Mouse (Mus musculus): ENCODE measurements at regions not wholly inside any gene's neighbourhood (a gene's known extent, or its start where the extent isn't known, plus 50 kb on each side); places are given as distances from the start of the nearest gene placed in this dataset.

GRCm38 (mm10) chr13:35166831-35167541 is 140.1 kb upstream of the Eci2 start:
- 76% methylated on average over 8 of the region's 8 CpGs for WGBS (ENCODE audit: insufficient replicate concordance)
- no peaks in the 10 kb centered on the region for H3K36me3 ChIP-seq
- H3K9me3 ChIP-seq (replicated peaks), result no peaks in the 10 kb centered on the region
- ATAC-seq (ENCODE audit: low read depth), result no peak
- H3K27me3 ChIP-seq, result no peaks in the 10 kb centered on the region
- no peak overlapping the region for H3K27ac ChIP-seq
- no peak overlapping the region for H3K4me3 ChIP-seq (replicated peaks)
- DNase-seq, result no peak
- H3K4me1 ChIP-seq (replicated peaks), result no peaks in the 10 kb centered on the region
- H3K9ac ChIP-seq, result no peak overlapping the region
- no peak overlapping the region for H3K4me2 ChIP-seq

- Histone ChIP-seq H3K27me3 (no peaks in the 10 kb centered on the region), H3K36me3 (no peaks in the 10 kb centered on the region), H3K9ac (no peak overlapping the region), H3K4me3 (replicated peaks) (no peak overlapping the region), H3K4me1 (replicated peaks) (no peaks in the 10 kb centered on the region), H3K27ac (no peak overlapping the region), H3K9me3 (replicated peaks) (no peaks in the 10 kb centered on the region), H3K4me2 (no peak overlapping the region)
- WGBS (ENCODE audit: insufficient replicate concordance), result 55% methylated on average over 11 of the region's 11 CpGs
- no peak for DNase-seq
- ATAC-seq (ENCODE audit: low read depth), result no peak
Observed at GRCm38 (mm10) chr13:35171562-35172254, 144.8 kb upstream of the Eci2 start.

GRCm38 (mm10) chr13:35173522-35173921 is 146.6 kb upstream of the Eci2 start:
- Histone ChIP-seq H3K36me3 (no peaks in the 10 kb centered on the region), H3K27me3 (no peaks in the 10 kb centered on the region), H3K9me3 (replicated peaks) (no peaks in the 10 kb centered on the region), H3K4me2 (no peak overlapping the region), H3K4me1 (replicated peaks) (no peaks in the 10 kb centered on the region), H3K9ac (no peak overlapping the region), H3K4me3 (replicated peaks) (no peak overlapping the region), H3K27ac (no peak overlapping the region)
- no peak for ATAC-seq (ENCODE audit: low read depth)
- 47% methylated on average over 2 of the region's 2 CpGs for WGBS (ENCODE audit: insufficient replicate concordance)
- no peak for DNase-seq

GRCm38 (mm10) chr13:35175587-35175986 is 148.7 kb upstream of the Eci2 start:
- Histone ChIP-seq H3K27ac (no peak overlapping the region), H3K9me3 (replicated peaks) (no peaks in the 10 kb centered on the region), H3K4me2 (no peak overlapping the region), H3K27me3 (no peaks in the 10 kb centered on the region), H3K4me3 (replicated peaks) (no peak overlapping the region), H3K9ac (no peak overlapping the region), H3K4me1 (replicated peaks) (no peaks in the 10 kb centered on the region), H3K36me3 (no peaks in the 10 kb centered on the region)
- WGBS (ENCODE audit: insufficient replicate concordance), result 36% methylated on average over 1 of the region's 1 CpGs
- DNase-seq (no peak), ATAC-seq (ENCODE audit: low read depth) (no peak)

- WGBS (ENCODE audit: insufficient replicate concordance), result 38% methylated on average over 2 of the region's 2 CpGs
Observed at GRCm38 (mm10) chr13:35177305-35177704, 150.4 kb upstream of the Eci2 start.

GRCm38 (mm10) chr13:35189028-35189711 is 162.3 kb upstream of the Eci2 start:
- H3K9ac ChIP-seq, result no peak overlapping the region
- H3K4me1 ChIP-seq (replicated peaks), result 0 out of 2 replicates have a peak, but pooled peaks cover 4% of the 10 kb centered on the region
- DNase-seq, result no peak
- no peak overlapping the region for H3K27ac ChIP-seq
- no peaks in the 10 kb centered on the region for H3K36me3 ChIP-seq
- H3K27me3 ChIP-seq, result no peaks in the 10 kb centered on the region
- H3K4me3 ChIP-seq (replicated peaks), result no peak overlapping the region
- WGBS (ENCODE audit: insufficient replicate concordance), result 23% methylated on average over 16 of the region's 16 CpGs
- peak; percentile 43 for ATAC-seq (ENCODE audit: low read depth)
- H3K9me3 ChIP-seq (replicated peaks), result no peaks in the 10 kb centered on the region
- no peak overlapping the region; the same call in 1 of the 2 replicates for H3K4me2 ChIP-seq

More at GRCm38 (mm10) chr13:35177305-35177704, 150.4 kb upstream of the Eci2 start:
- ATAC-seq (ENCODE audit: low read depth) (no peak), DNase-seq (no peak)
- H3K4me2 ChIP-seq, result no peak overlapping the region
- no peaks in the 10 kb centered on the region for H3K4me1 ChIP-seq (replicated peaks)
- H3K27me3 ChIP-seq, result no peaks in the 10 kb centered on the region
- no peak overlapping the region for H3K9ac ChIP-seq
- no peaks in the 10 kb centered on the region for H3K36me3 ChIP-seq
- H3K4me3 ChIP-seq (replicated peaks), result no peak overlapping the region
- H3K9me3 ChIP-seq (replicated peaks), result no peaks in the 10 kb centered on the region
- H3K27ac ChIP-seq, result no peak overlapping the region

- no peak overlapping the region for H3K27ac ChIP-seq
- H3K4me1 ChIP-seq (replicated peaks), result no peaks in the 10 kb centered on the region
- H3K4me2 ChIP-seq, result no peak overlapping the region
- ATAC-seq (ENCODE audit: low read depth) (no peak), DNase-seq (no peak)
- no peak overlapping the region for H3K4me3 ChIP-seq (replicated peaks)
- WGBS (ENCODE audit: insufficient replicate concordance), result 63% methylated on average over 1 of the region's 1 CpGs
- H3K9ac ChIP-seq, result no peak overlapping the region
- H3K9me3 ChIP-seq (replicated peaks), result no peaks in the 10 kb centered on the region
- no peaks in the 10 kb centered on the region for H3K36me3 ChIP-seq
- H3K27me3 ChIP-seq, result no peaks in the 10 kb centered on the region
Observed at GRCm38 (mm10) chr13:35202069-35202468, 175.2 kb upstream of the Eci2 start.

- H3K27ac ChIP-seq, result no peak overlapping the region
- WGBS (ENCODE audit: insufficient replicate concordance), result 40% methylated on average over 3 of the region's 3 CpGs
- H3K4me3 ChIP-seq (replicated peaks), result no peak overlapping the region
- H3K36me3 ChIP-seq, result no peaks in the 10 kb centered on the region
- H3K9me3 ChIP-seq (replicated peaks), result no peaks in the 10 kb centered on the region
- no peaks in the 10 kb centered on the region for H3K27me3 ChIP-seq
- ATAC-seq (ENCODE audit: low read depth) (no peak), DNase-seq (no peak)
- H3K4me2 ChIP-seq, result no peak overlapping the region
- 0 out of 2 replicates have a peak, but pooled peaks cover 6% of the 10 kb centered on the region for H3K4me1 ChIP-seq (replicated peaks)
- no peak overlapping the region for H3K9ac ChIP-seq
Observed at GRCm38 (mm10) chr13:35208319-35208718, 181.4 kb upstream of the Eci2 start.

GRCm38 (mm10) chr13:35209551-35209950 is 182.7 kb upstream of the Eci2 start:
- no peaks in the 10 kb centered on the region for H3K27me3 ChIP-seq
- ATAC-seq (ENCODE audit: low read depth) (no peak), DNase-seq (no peak)
- H3K4me2 ChIP-seq, result no peak overlapping the region
- H3K9me3 ChIP-seq (replicated peaks), result no peaks in the 10 kb centered on the region
- H3K27ac ChIP-seq, result no peak overlapping the region
- no peaks in the 10 kb centered on the region for H3K36me3 ChIP-seq
- WGBS (ENCODE audit: insufficient replicate concordance), result 11% methylated on average over 4 of the region's 4 CpGs
- H3K4me3 ChIP-seq (replicated peaks), result no peak overlapping the region
- H3K4me1 ChIP-seq (replicated peaks), result 0 out of 2 replicates have a peak, but pooled peaks cover 6% of the 10 kb centered on the region
- no peak overlapping the region for H3K9ac ChIP-seq

GRCm38 (mm10) chr13:35211834-35212233 is 184.9 kb upstream of the Eci2 start:
- Histone ChIP-seq H3K27ac (no peak overlapping the region), H3K4me1 (replicated peaks) (0 out of 2 replicates have a peak, but pooled peaks cover 6% of the 10 kb centered on the region), H3K36me3 (no peaks in the 10 kb centered on the region), H3K27me3 (no peaks in the 10 kb centered on the region), H3K4me2 (no peak overlapping the region), H3K9ac (no peak overlapping the region), H3K9me3 (replicated peaks) (no peaks in the 10 kb centered on the region), H3K4me3 (replicated peaks) (no peak overlapping the region)
- DNase-seq (no peak), ATAC-seq (ENCODE audit: low read depth) (no peak)
- WGBS (ENCODE audit: insufficient replicate concordance), result 73% methylated on average over 9 of the region's 9 CpGs

GRCm38 (mm10) chr13:35212276-35212675 is 185.4 kb upstream of the Eci2 start:
- no peak overlapping the region for H3K4me3 ChIP-seq (replicated peaks)
- DNase-seq (no peak), ATAC-seq (ENCODE audit: low read depth) (no peak)
- no peaks in the 10 kb centered on the region for H3K36me3 ChIP-seq
- H3K9ac ChIP-seq, result no peak overlapping the region
- 75% methylated on average over 4 of the region's 4 CpGs for WGBS (ENCODE audit: insufficient replicate concordance)
- H3K27me3 ChIP-seq, result no peaks in the 10 kb centered on the region
- no peak overlapping the region for H3K4me2 ChIP-seq
- H3K9me3 ChIP-seq (replicated peaks), result no peaks in the 10 kb centered on the region
- H3K27ac ChIP-seq, result no peak overlapping the region
- H3K4me1 ChIP-seq (replicated peaks), result 0 out of 2 replicates have a peak, but pooled peaks cover 6% of the 10 kb centered on the region
